Mouse (Mus musculus): ENCODE measurements around the gene Olfr805. TPM values are rescaled to one million over a fixed set of nuclear protein-coding genes. Genes with fewer than 3 reads are reported as not detected.

Gene Olfr805
- not detected in 2 replicates for polyA plus RNA-seq (2016; fragmentation: Nextera tagmentation; extraction: Ambion mirVana)

- H3K36me3 ChIP-seq = no peaks in the 10 kb centered on the region
- H3K4me2 ChIP-seq (replicated peaks) = no peak within 1 kb of the TSS
- no peak within 1 kb of the TSS for H3K27ac ChIP-seq
- no peaks in the 10 kb centered on the region for H3K4me1 ChIP-seq
- ATAC-seq (ENCODE audit: low FRiP score, low read depth) = no peak
- no peak within 1 kb of the TSS for H3K4me3 ChIP-seq
- H3K9me3 ChIP-seq = no peaks in the 10 kb centered on the region
- 92% methylated on average over 2 of the region's 2 CpGs for WGBS
- no peaks in the 10 kb centered on the region for H3K27me3 ChIP-seq (replicated peaks)
- H3K9ac ChIP-seq = no peak within 1 kb of the TSS
Measured at GRCm38 (mm10) chr10:129729275-129729674, at the start of gene Olfr805. Olfr805 (minus strand) TSS chr10:129729375.

DNA sequence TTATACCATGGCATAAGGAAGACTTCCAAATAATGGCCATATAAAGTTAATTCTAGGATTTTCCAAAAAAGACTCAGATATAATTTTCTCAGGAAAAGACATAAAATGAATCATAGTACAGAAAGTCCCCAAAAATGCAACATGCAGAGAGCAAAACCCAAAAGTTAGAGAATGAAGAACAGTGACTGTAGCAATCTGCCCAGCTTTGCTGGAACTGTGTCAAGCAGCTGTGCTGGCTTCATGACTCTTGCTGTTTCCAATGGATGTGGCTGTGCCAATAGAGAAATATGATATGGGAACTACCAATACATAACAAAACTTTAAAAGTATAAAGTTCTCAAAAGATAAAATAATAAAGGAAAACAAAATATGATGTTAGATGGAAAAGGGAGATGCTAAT is 48.9 kb upstream of the Olfr805 start:
- Histone ChIP-seq H3K36me3 (no peaks in the 10 kb centered on the region), H3K27me3 (replicated peaks) (no peaks in the 10 kb centered on the region), H3K4me2 (replicated peaks) (no peak overlapping the region), H3K4me3 (no peak overlapping the region), H3K27ac (no peak overlapping the region), H3K9ac (no peak overlapping the region), H3K9me3 (no peaks in the 10 kb centered on the region), H3K4me1 (no peaks in the 10 kb centered on the region)
- ATAC-seq (ENCODE audit: low FRiP score, low read depth) = no peak

DNA sequence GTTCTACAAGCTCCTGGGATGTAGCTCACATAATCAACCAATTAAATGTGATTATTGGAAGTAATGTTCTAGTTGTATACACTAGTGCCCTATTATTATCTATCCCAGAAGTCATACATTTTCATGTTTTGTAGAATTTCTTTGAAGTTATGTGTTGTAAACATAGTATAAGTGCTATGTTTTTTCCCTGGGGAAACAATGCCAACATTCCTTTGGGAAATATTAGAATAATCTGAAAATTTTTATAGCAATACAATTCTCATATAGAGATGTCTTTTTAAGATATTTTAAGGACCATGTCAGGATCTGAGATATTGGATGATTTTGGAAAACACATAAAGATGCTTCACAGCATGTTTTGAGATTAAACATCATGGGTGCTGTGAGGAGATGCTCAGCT is 45.2 kb upstream of the Olfr805 start, which contains the start of gene Olfr809:
TSS of gene Olfr809 (plus strand) at position 301 of the 400 bp plus-strand sequence.
- ATAC-seq (ENCODE audit: low FRiP score, low read depth) = no peak
- Histone ChIP-seq H3K27ac (no peak within 1 kb of the TSS), H3K27me3 (replicated peaks) (no peaks in the 10 kb centered on the region), H3K4me3 (no peak within 1 kb of the TSS), H3K4me1 (no peaks in the 10 kb centered on the region), H3K9me3 (no peaks in the 10 kb centered on the region), H3K9ac (no peak within 1 kb of the TSS), H3K36me3 (no peaks in the 10 kb centered on the region), H3K4me2 (replicated peaks) (no peak within 1 kb of the TSS)

DNA sequence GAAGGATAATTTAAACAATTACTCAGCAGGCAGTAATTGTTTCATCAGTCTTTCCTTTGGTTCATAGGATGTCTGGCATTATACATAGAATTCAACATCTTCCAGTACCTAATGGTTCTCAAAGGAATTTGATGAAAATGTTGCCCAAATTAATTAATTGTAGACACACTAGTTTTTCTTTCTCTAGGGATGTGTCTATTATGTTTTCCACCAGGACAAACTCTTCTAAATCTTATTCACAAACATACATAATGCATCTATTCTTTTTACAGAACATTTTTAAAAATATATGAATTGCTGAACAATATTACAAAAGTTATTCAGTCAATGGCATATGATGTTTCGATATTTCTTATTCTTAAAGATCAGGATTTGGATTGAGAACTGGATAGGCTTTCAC is 36.0 kb upstream of the Olfr805 start, which contains the start of gene Olfr808:
TSS of gene Olfr808 (plus strand) at position 301 of the 400 bp plus-strand sequence.
- no peaks in the 10 kb centered on the region for H3K36me3 ChIP-seq
- 90% methylated on average over 1 of the region's 1 CpGs for WGBS
- no peak for ATAC-seq (ENCODE audit: low FRiP score, low read depth)

DNA sequence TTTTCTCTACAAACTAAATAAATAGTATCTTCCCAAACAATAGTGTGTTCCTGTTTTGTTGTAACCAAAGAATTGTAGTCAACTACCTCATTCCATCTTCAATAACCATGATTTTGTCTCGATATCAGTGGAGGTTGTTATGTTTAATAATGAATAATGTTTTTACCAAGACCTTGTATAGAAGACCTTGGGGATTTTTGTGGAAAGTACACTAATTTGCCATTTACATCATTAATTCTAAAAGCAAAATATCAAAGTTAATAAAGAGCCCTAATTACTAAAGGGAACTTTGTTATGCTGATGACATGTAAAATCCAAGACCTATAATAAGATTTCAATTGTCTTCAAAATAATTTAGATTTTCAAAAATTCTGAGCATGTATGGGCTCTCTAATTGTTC is 28.5 kb upstream of the Olfr805 start, which contains the start of gene Olfr807:
TSS of gene Olfr807 (minus strand) at position 101 of the 400 bp plus-strand sequence.
- H3K27me3 ChIP-seq (replicated peaks) = no peaks in the 10 kb centered on the region
- no peaks in the 10 kb centered on the region for H3K36me3 ChIP-seq
- no peak within 1 kb of the TSS for H3K4me2 ChIP-seq (replicated peaks)
- no peak within 1 kb of the TSS for H3K9ac ChIP-seq
- no peaks in the 10 kb centered on the region for H3K9me3 ChIP-seq
- no peak for ATAC-seq (ENCODE audit: low FRiP score, low read depth)
- H3K4me3 ChIP-seq = no peak within 1 kb of the TSS
- H3K27ac ChIP-seq = no peak within 1 kb of the TSS
- WGBS = 86% methylated on average over 1 of the region's 1 CpGs
- no peaks in the 10 kb centered on the region for H3K4me1 ChIP-seq

More for the DNA sequence above, 36.0 kb upstream of the Olfr805 start, which contains the start of gene Olfr808:
- H3K27ac ChIP-seq = no peak within 1 kb of the TSS
- no peaks in the 10 kb centered on the region for H3K4me1 ChIP-seq
- H3K4me3 ChIP-seq = no peak within 1 kb of the TSS
- H3K4me2 ChIP-seq (replicated peaks) = no peak within 1 kb of the TSS
- no peaks in the 10 kb centered on the region for H3K9me3 ChIP-seq
- H3K27me3 ChIP-seq (replicated peaks) = no peaks in the 10 kb centered on the region
- H3K9ac ChIP-seq = no peak within 1 kb of the TSS

GRCm38 (mm10) chr10:129741821-129742220 is 12.6 kb upstream of the Olfr805 start, which contains the start of gene Olfr806:
Olfr806 (minus strand) TSS chr10:129741921.
- Histone ChIP-seq H3K4me2 (replicated peaks) (no peak within 1 kb of the TSS), H3K9me3 (no peaks in the 10 kb centered on the region), H3K27me3 (replicated peaks) (no peaks in the 10 kb centered on the region), H3K4me1 (no peaks in the 10 kb centered on the region), H3K36me3 (no peaks in the 10 kb centered on the region), H3K4me3 (no peak within 1 kb of the TSS), H3K27ac (no peak within 1 kb of the TSS), H3K9ac (no peak within 1 kb of the TSS)
- ATAC-seq (ENCODE audit: low FRiP score, low read depth) = no peak

- Histone ChIP-seq H3K27ac (no peak within 1 kb of the TSS), H3K36me3 (no peaks in the 10 kb centered on the region), H3K4me1 (no peaks in the 10 kb centered on the region), H3K4me2 (replicated peaks) (no peak within 1 kb of the TSS), H3K4me3 (no peak within 1 kb of the TSS), H3K9ac (no peak within 1 kb of the TSS), H3K27me3 (replicated peaks) (no peaks in the 10 kb centered on the region), H3K9me3 (no peaks in the 10 kb centered on the region)
- no peak for ATAC-seq (ENCODE audit: low FRiP score, low read depth)
Measured at GRCm38 (mm10) chr10:129702910-129703309, 26.3 kb downstream of the Olfr805 start, which contains the start of gene Olfr804. Olfr804 (plus strand) TSS chr10:129703210.

- no peak within 1 kb of the TSS for H3K4me2 ChIP-seq (replicated peaks)
- H3K9ac ChIP-seq = no peak within 1 kb of the TSS
- H3K4me1 ChIP-seq = no peaks in the 10 kb centered on the region
- 86% methylated on average over 2 of the region's 2 CpGs for WGBS
- H3K36me3 ChIP-seq = no peaks in the 10 kb centered on the region
- no peak for ATAC-seq (ENCODE audit: low FRiP score, low read depth)
- H3K4me3 ChIP-seq = no peak within 1 kb of the TSS
- H3K27me3 ChIP-seq (replicated peaks) = no peaks in the 10 kb centered on the region
- no peaks in the 10 kb centered on the region for H3K9me3 ChIP-seq
- H3K27ac ChIP-seq = no peak within 1 kb of the TSS
Measured at GRCm38 (mm10) chr10:129694186-129694585, 35.0 kb downstream of the Olfr805 start, which contains the start of gene Olfr803. Olfr803 (minus strand) TSS chr10:129694286.

DNA sequence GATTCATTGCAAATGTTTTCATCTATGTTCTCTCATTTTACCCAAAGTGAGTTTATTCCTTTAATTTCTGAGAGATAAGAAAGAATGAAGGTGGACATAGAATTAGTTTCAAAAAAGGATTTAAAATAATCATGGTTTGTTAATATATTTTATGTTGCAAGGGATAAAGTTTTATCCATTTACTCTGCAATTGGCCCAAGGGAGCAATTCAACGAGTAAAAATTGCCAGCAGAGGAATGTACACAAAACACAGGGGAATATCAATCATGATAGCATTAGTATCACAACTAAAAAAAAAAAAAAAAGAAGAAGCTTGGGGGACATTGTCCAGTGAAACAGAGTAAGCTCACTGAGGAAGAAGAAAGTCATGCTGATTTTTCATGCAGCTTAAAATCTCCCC is 41.1 kb downstream of the Olfr805 start, which contains the start of gene Olfr802:
TSS of gene Olfr802 (minus strand) at position 101 of the 400 bp plus-strand sequence.
- H3K4me2 ChIP-seq (replicated peaks) = no peak within 1 kb of the TSS
- no peak within 1 kb of the TSS for H3K9ac ChIP-seq
- no peaks in the 10 kb centered on the region for H3K27me3 ChIP-seq (replicated peaks)
- no peaks in the 10 kb centered on the region for H3K9me3 ChIP-seq
- no peaks in the 10 kb centered on the region for H3K36me3 ChIP-seq
- no peak for ATAC-seq (ENCODE audit: low FRiP score, low read depth)
- 60% methylated on average over 1 of the region's 1 CpGs for WGBS
- H3K4me3 ChIP-seq = no peak within 1 kb of the TSS
- no peak within 1 kb of the TSS for H3K27ac ChIP-seq
- no peaks in the 10 kb centered on the region for H3K4me1 ChIP-seq

DNA sequence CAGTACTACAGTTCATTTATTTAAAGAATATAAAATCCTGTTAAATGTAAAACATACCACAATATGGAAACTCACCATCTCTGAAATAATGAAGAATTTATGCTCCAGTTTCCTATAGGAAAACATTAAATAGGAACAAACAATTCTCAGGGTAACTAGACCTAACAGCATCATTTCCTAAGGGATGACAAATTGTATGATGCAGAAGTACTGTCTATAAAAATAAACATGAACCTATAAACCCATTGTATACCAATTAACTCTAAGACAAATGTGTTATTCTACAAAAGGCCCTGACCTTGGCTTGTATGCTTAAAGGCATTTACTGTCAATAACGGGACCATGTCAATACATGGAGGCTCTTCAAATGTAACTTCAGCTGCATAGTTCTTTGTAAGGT is 55.4 kb downstream of the Olfr805 start, which contains the start of gene Olfr801:
TSS of gene Olfr801 (minus strand) at position 101 of the 400 bp plus-strand sequence.
- H3K4me1 ChIP-seq = no peaks in the 10 kb centered on the region
- ATAC-seq (ENCODE audit: low FRiP score, low read depth) = no peak
- no peak within 1 kb of the TSS for H3K9ac ChIP-seq
- H3K36me3 ChIP-seq = no peaks in the 10 kb centered on the region
- H3K4me3 ChIP-seq = no peak within 1 kb of the TSS
- 69% methylated on average over 1 of the region's 1 CpGs for WGBS
- no peaks in the 10 kb centered on the region for H3K27me3 ChIP-seq (replicated peaks)
- no peaks in the 10 kb centered on the region for H3K9me3 ChIP-seq
- no peak within 1 kb of the TSS for H3K4me2 ChIP-seq (replicated peaks)
- H3K27ac ChIP-seq = no peak within 1 kb of the TSS

Small RNA genes within 50 kb of the gene (microRNA-seq; reads per million reads assigned to microRNA genes)
- gene Gm24485 = not detected

Other genes starting within 250 kb of the Olfr805 start
- gene Olfr789, start 244.6 kb downstream of the Olfr805 start, polyA plus RNA-seq (2016; fragmentation: Nextera tagmentation; extraction: Ambion mirVana) = not detected in 2 replicates
- not detected in 2 replicates for gene Olfr790, start 230.9 kb downstream of the Olfr805 start, polyA plus RNA-seq (2016; fragmentation: Nextera tagmentation; extraction: Ambion mirVana)
- gene Olfr791, start 207.6 kb downstream of the Olfr805 start, polyA plus RNA-seq (2016; fragmentation: Nextera tagmentation; extraction: Ambion mirVana) = not detected in 2 replicates
- gene Olfr792, start 190.2 kb downstream of the Olfr805 start, polyA plus RNA-seq (2016; fragmentation: Nextera tagmentation; extraction: Ambion mirVana) = not detected in 2 replicates
- not detected in 2 replicates for gene Olfr794, start 161.7 kb downstream of the Olfr805 start, polyA plus RNA-seq (2016; fragmentation: Nextera tagmentation; extraction: Ambion mirVana)
- gene Olfr796, start 116.8 kb downstream of the Olfr805 start, polyA plus RNA-seq (2016; fragmentation: Nextera tagmentation; extraction: Ambion mirVana) = not detected in 2 replicates
- not detected in 2 replicates for gene Olfr798, start 101.4 kb downstream of the Olfr805 start, polyA plus RNA-seq (2016; fragmentation: Nextera tagmentation; extraction: Ambion mirVana)
- gene Olfr799, start 91.9 kb downstream of the Olfr805 start, polyA plus RNA-seq (2016; fragmentation: Nextera tagmentation; extraction: Ambion mirVana) = not detected in 2 replicates
- not detected in 2 replicates for gene Olfr800, start 71.7 kb downstream of the Olfr805 start, polyA plus RNA-seq (2016; fragmentation: Nextera tagmentation; extraction: Ambion mirVana)
- not detected in 2 replicates for gene Olfr801, start 55.5 kb downstream of the Olfr805 start, polyA plus RNA-seq (2016; fragmentation: Nextera tagmentation; extraction: Ambion mirVana)
- not detected in 2 replicates for gene Olfr802, start 41.2 kb downstream of the Olfr805 start, polyA plus RNA-seq (2016; fragmentation: Nextera tagmentation; extraction: Ambion mirVana)
- not detected in 2 replicates for gene Olfr803, start 35.1 kb downstream of the Olfr805 start, polyA plus RNA-seq (2016; fragmentation: Nextera tagmentation; extraction: Ambion mirVana)
- gene Olfr804, start 26.2 kb downstream of the Olfr805 start, polyA plus RNA-seq (2016; fragmentation: Nextera tagmentation; extraction: Ambion mirVana) = not detected in 2 replicates
- not detected in 2 replicates for gene Olfr806, start 12.5 kb upstream of the Olfr805 start, polyA plus RNA-seq (2016; fragmentation: Nextera tagmentation; extraction: Ambion mirVana)
- gene Olfr807, start 28.4 kb upstream of the Olfr805 start, polyA plus RNA-seq (2016; fragmentation: Nextera tagmentation; extraction: Ambion mirVana) = not detected in 2 replicates
- not detected in 2 replicates for gene Olfr808, start 36.1 kb upstream of the Olfr805 start, polyA plus RNA-seq (2016; fragmentation: Nextera tagmentation; extraction: Ambion mirVana)
- gene Olfr809, start 45.3 kb upstream of the Olfr805 start, polyA plus RNA-seq (2016; fragmentation: Nextera tagmentation; extraction: Ambion mirVana) = not detected in 2 replicates
- not detected in 2 replicates for gene Olfr810, start 65.5 kb upstream of the Olfr805 start, polyA plus RNA-seq (2016; fragmentation: Nextera tagmentation; extraction: Ambion mirVana)
- gene Olfr811, start 75.0 kb upstream of the Olfr805 start, polyA plus RNA-seq (2016; fragmentation: Nextera tagmentation; extraction: Ambion mirVana) = not detected in 2 replicates
- gene Olfr812, start 116.7 kb upstream of the Olfr805 start, polyA plus RNA-seq (2016; fragmentation: Nextera tagmentation; extraction: Ambion mirVana) = not detected in 2 replicates
- gene Olfr813, start 126.0 kb upstream of the Olfr805 start, polyA plus RNA-seq (2016; fragmentation: Nextera tagmentation; extraction: Ambion mirVana) = not detected in 2 replicates
- gene Olfr814, start 150.5 kb upstream of the Olfr805 start, polyA plus RNA-seq (2016; fragmentation: Nextera tagmentation; extraction: Ambion mirVana) = not detected in 2 replicates
- not detected in 2 replicates for gene Olfr815, start 176.5 kb upstream of the Olfr805 start, polyA plus RNA-seq (2016; fragmentation: Nextera tagmentation; extraction: Ambion mirVana)
- gene Olfr816, start 186.2 kb upstream of the Olfr805 start, polyA plus RNA-seq (2016; fragmentation: Nextera tagmentation; extraction: Ambion mirVana) = not detected in 2 replicates
- gene Olfr818, start 219.7 kb upstream of the Olfr805 start, polyA plus RNA-seq (2016; fragmentation: Nextera tagmentation; extraction: Ambion mirVana) = not detected in 2 replicates
- not detected in 2 replicates for gene Olfr819, start 237.9 kb upstream of the Olfr805 start, polyA plus RNA-seq (2016; fragmentation: Nextera tagmentation; extraction: Ambion mirVana)
- gene Olfr247, start 246.8 kb upstream of the Olfr805 start, polyA plus RNA-seq (2016; fragmentation: Nextera tagmentation; extraction: Ambion mirVana) = not detected in 2 replicates